Mouse (Mus musculus) liver, adult 2 months (tissue): ENCODE data around the gene Gdpd4.

Source experiments
- CTCF ChIP-seq: fragments of 200-500 bp; IDR thresholded peaks from 2 replicates; pipeline ENCODE4 v1.5.1; 2011; ENCODE audit warnings: low read depth, low read length, control low read depth
- POLR2A ChIP-seq: fragments of 200-500 bp; IDR thresholded peaks from 2 replicates; pipeline ENCODE4 v1.6.1; 2011; ENCODE audit warnings: low read length, control low read depth; ENCODE audit not compliant: insufficient read depth; ENCODE audit errors: extremely low read depth

DNA sequence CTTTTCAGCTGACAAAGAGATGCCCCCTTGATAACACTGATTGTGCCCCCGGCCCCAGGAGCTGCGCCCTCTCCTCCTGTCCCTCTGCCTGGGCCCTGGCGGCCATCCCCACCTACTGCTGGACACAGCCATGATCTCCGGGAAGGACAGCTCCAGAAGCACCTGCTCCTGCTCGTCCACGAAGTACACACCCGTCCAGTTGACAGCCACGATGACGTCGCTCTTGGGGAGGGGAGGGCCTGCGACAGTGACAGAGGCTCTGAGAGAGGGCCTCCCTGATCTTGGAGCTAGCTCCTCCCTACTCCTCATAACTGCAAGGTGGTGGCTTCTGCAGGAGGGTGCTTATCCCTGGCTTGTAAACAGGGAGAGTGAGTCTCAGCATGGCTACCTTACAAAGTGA is 146.5 kb downstream of the Gdpd4 start:
- TF ChIP-seq CTCF (no peak), POLR2A (no peak)
